Mouse (Mus musculus): Measurements from ENCODE around the gene Vmn2r104. TPM values are rescaled to one million over a fixed set of nuclear protein-coding genes. Genes with fewer than 3 reads are reported as not detected.

Gene Vmn2r104
- total RNA-seq (2021): not detected
- long read RNA-seq, experiment 1: 0 reads
- long read RNA-seq, experiment 2: 0 reads

- no peak for DNase-seq (ENCODE audit: low spot score)
Observed at GRCm38 (mm10) chr17:20048236-20048635, at the start of gene Vmn2r104. TSS of gene Vmn2r104 (minus strand) at chr17:20048336.

DNA sequence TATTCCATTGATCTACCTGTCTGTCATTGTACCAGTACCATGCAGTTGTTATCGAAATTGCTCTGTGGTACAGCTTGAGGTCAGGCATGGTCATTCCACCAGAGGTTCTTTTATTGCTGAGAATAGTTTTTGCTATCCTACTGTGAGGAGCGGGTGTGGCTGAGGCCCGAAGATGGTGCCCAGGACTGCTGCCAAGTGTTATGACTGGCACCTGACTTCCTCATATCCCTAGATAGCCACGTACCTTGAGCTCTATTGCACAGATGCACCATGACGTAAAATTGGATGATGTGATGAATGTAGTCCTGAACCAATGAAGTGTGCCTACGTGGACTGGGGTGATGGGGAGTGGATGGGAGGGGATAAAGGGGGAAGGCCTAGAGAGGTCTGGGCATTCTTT lies 26.0 kb upstream of the Vmn2r104 start:
- no peak for DNase-seq (ENCODE audit: low spot score)

GRCm38 (mm10) chr17:20071656-20072396 lies 23.7 kb upstream of the Vmn2r104 start:
- no peak for DNase-seq (ENCODE audit: low spot score)

Other genes with a start within 250 kb of the Vmn2r104 start
- gene Fpr-rs7, start 65.9 kb upstream of the Vmn2r104 start, total RNA-seq (2021): not detected
- not detected for gene Fpr-rs6, start 134.8 kb upstream of the Vmn2r104 start, total RNA-seq (2021)
- not detected for gene Vmn2r105, start 186.7 kb upstream of the Vmn2r104 start, total RNA-seq (2021)
- gene Vmn2r106, start 237.2 kb upstream of the Vmn2r104 start, total RNA-seq (2021): not detected

Data from gastrocnemius, adult 18-20 months (tissue).